Mouse (Mus musculus): Measurements from ENCODE around the gene Dok4. TPM values are rescaled to one million over a fixed set of nuclear protein-coding genes. Genes with fewer than 3 reads are reported as not detected.
"Not testable (repeated sequence)": the region's sequence is repeated elsewhere in the genome, so short reads cannot be mapped to it uniquely, and the experiment has no call there.

The Dok4 gene
- polyA plus RNA-seq, 1 experiment from 2014 or later, result 12.9 TPM

GRCm38 (mm10) chr8:94862487-94863220 is 13.5 kb downstream of the Dok4 start:
- no peak overlapping the region for H3K9ac ChIP-seq (ENCODE audit: low read length)
- no peak overlapping the region for H3K4me2 ChIP-seq
- H3K27ac ChIP-seq (ENCODE audit: low read depth, low read length), result no peak overlapping the region
- H3K4me1 ChIP-seq (ENCODE audit: control insufficient read depth, insufficient read depth, low read length), result peaks cover 6% of the 10 kb centered on the region
- DNase-seq (ENCODE audit: low spot score, missing footprints), result no peak
- 89% methylated on average over 12 of the region's 12 CpGs for WGBS
- no peak overlapping the region for H3K4me3 ChIP-seq (ENCODE audit: low read depth, low read length)
- no peaks in the 10 kb centered on the region for H3K27me3 ChIP-seq (ENCODE audit: control insufficient read depth, insufficient read depth, low read length)
- no peak for ATAC-seq (ENCODE audit: low FRiP score)
- H3K36me3 ChIP-seq (ENCODE audit: control insufficient read depth, insufficient read depth, low read length), result peaks cover 12% of the 10 kb centered on the region; the same call in 1 of the 2 replicates
- H3K9me3 ChIP-seq (ENCODE audit: control insufficient read depth, low read length), result no peaks in the 10 kb centered on the region

GRCm38 (mm10) chr8:94861352-94861910 is 14.7 kb downstream of the Dok4 start:
- no peak overlapping the region for H3K9ac ChIP-seq (ENCODE audit: low read length)
- H3K4me3 ChIP-seq (ENCODE audit: low read depth, low read length), result no peak overlapping the region
- H3K27me3 ChIP-seq (ENCODE audit: control insufficient read depth, insufficient read depth, low read length), result no peaks in the 10 kb centered on the region
- no peaks in the 10 kb centered on the region for H3K9me3 ChIP-seq (ENCODE audit: control insufficient read depth, low read length)
- H3K4me2 ChIP-seq, result no peak overlapping the region
- H3K36me3 ChIP-seq (ENCODE audit: control insufficient read depth, insufficient read depth, low read length), result peaks cover 12% of the 10 kb centered on the region; the same call in 1 of the 2 replicates
- 83% methylated on average over 8 of the region's 8 CpGs for WGBS
- H3K4me1 ChIP-seq (ENCODE audit: control insufficient read depth, insufficient read depth, low read length), result peaks cover 6% of the 10 kb centered on the region
- ATAC-seq (ENCODE audit: low FRiP score) (0 out of 2 replicates have a peak, but pooled peaks have one; percentile 34), DNase-seq (ENCODE audit: low spot score, missing footprints) (peak; percentile 94)
- no peak overlapping the region for H3K27ac ChIP-seq (ENCODE audit: low read depth, low read length)

- ATAC-seq (ENCODE audit: low FRiP score) (peak; percentile 82), DNase-seq (ENCODE audit: low spot score, missing footprints) (peak; percentile 100)
- Histone ChIP-seq H3K4me1 (ENCODE audit: control insufficient read depth, insufficient read depth, low read length) (peaks cover 6% of the 10 kb centered on the region), H3K36me3 (ENCODE audit: control insufficient read depth, insufficient read depth, low read length) (peaks cover 5% of the 10 kb centered on the region; the same call in 1 of the 2 replicates), H3K27me3 (ENCODE audit: control insufficient read depth, insufficient read depth, low read length) (no peaks in the 10 kb centered on the region), H3K9me3 (ENCODE audit: control insufficient read depth, low read length) (no peaks in the 10 kb centered on the region), H3K9ac (ENCODE audit: low read length) (peak within 1 kb of the TSS; percentile 94), H3K27ac (ENCODE audit: low read depth, low read length) (no peak within 1 kb of the TSS; the same call in 1 of the 2 replicates), H3K4me2 (peak within 1 kb of the TSS; percentile 85), H3K4me3 (ENCODE audit: low read depth, low read length) (peak within 1 kb of the TSS; percentile 98)
- WGBS, result 1% methylated on average over 65 of the region's 68 CpGs
These were observed 18.6 kb downstream of the Dok4 start, which contains the start of gene Polr2c for GRCm38 (mm10) chr8:94857346-94858173. Gene Polr2c, plus strand, starts transcription at chr8:94857450.

- Histone ChIP-seq H3K9me3 (ENCODE audit: control insufficient read depth, low read length) (no peaks in the 10 kb centered on the region), H3K4me3 (ENCODE audit: low read depth, low read length) (no peak overlapping the region), H3K9ac (ENCODE audit: low read length) (no peak overlapping the region), H3K4me1 (ENCODE audit: control insufficient read depth, insufficient read depth, low read length) (peaks cover 6% of the 10 kb centered on the region), H3K27ac (ENCODE audit: low read depth, low read length) (no peak overlapping the region), H3K36me3 (ENCODE audit: control insufficient read depth, insufficient read depth, low read length) (peaks cover 5% of the 10 kb centered on the region; the same call in 1 of the 2 replicates), H3K27me3 (ENCODE audit: control insufficient read depth, insufficient read depth, low read length) (no peaks in the 10 kb centered on the region), H3K4me2 (peak overlapping the region; percentile 12; the same call in 1 of the 2 replicates)
- 31% methylated on average over 5 of the region's 5 CpGs for WGBS
- DNase-seq (ENCODE audit: low spot score, missing footprints) (no peak), ATAC-seq (ENCODE audit: low FRiP score) (no peak)
These were observed 19.2 kb downstream of the Dok4 start for GRCm38 (mm10) chr8:94857011-94857345.

GRCm38 (mm10) chr8:94854761-94855160 is 21.4 kb downstream of the Dok4 start:
- H3K9me3 ChIP-seq (ENCODE audit: control insufficient read depth, low read length); H3K4me2 ChIP-seq; DNase-seq (ENCODE audit: low spot score, missing footprints); H3K27ac ChIP-seq (ENCODE audit: low read depth, low read length); H3K4me1 ChIP-seq (ENCODE audit: control insufficient read depth, insufficient read depth, low read length); H3K9ac ChIP-seq (ENCODE audit: low read length); H3K27me3 ChIP-seq (ENCODE audit: control insufficient read depth, insufficient read depth, low read length); H3K36me3 ChIP-seq (ENCODE audit: control insufficient read depth, insufficient read depth, low read length); ATAC-seq (ENCODE audit: low FRiP score); H3K4me3 ChIP-seq (ENCODE audit: low read depth, low read length): not testable (repeated sequence)
- WGBS, result 86% methylated on average over 11 of the region's 11 CpGs

- Histone ChIP-seq H3K27me3 (ENCODE audit: control insufficient read depth, insufficient read depth, low read length) (no peaks in the 10 kb centered on the region), H3K27ac (ENCODE audit: low read depth, low read length) (no peak overlapping the region), H3K9ac (ENCODE audit: low read length) (no peak overlapping the region), H3K4me1 (ENCODE audit: control insufficient read depth, insufficient read depth, low read length) (no peaks in the 10 kb centered on the region), H3K9me3 (ENCODE audit: control insufficient read depth, low read length) (no peaks in the 10 kb centered on the region), H3K4me2 (no peak overlapping the region), H3K36me3 (ENCODE audit: control insufficient read depth, insufficient read depth, low read length) (peaks cover 2% of the 10 kb centered on the region; the same call in 1 of the 2 replicates), H3K4me3 (ENCODE audit: low read depth, low read length) (no peak overlapping the region)
- ATAC-seq (ENCODE audit: low FRiP score) (no peak), DNase-seq (ENCODE audit: low spot score, missing footprints) (no peak)
- 92% methylated on average over 5 of the region's 5 CpGs for WGBS
These were observed 26.1 kb downstream of the Dok4 start for GRCm38 (mm10) chr8:94850049-94850448.

- Histone ChIP-seq H3K27ac (ENCODE audit: low read depth, low read length) (no peak overlapping the region), H3K36me3 (ENCODE audit: control insufficient read depth, insufficient read depth, low read length) (no peaks in the 10 kb centered on the region), H3K9me3 (ENCODE audit: control insufficient read depth, low read length) (no peaks in the 10 kb centered on the region), H3K4me3 (ENCODE audit: low read depth, low read length) (no peak overlapping the region), H3K4me1 (ENCODE audit: control insufficient read depth, insufficient read depth, low read length) (peaks cover 9% of the 10 kb centered on the region), H3K9ac (ENCODE audit: low read length) (no peak overlapping the region), H3K27me3 (ENCODE audit: control insufficient read depth, insufficient read depth, low read length) (no peaks in the 10 kb centered on the region), H3K4me2 (no peak overlapping the region)
- DNase-seq (ENCODE audit: low spot score, missing footprints) (no peak), ATAC-seq (ENCODE audit: low FRiP score) (no peak)
- 43% methylated on average over 2 of the region's 2 CpGs for WGBS
These were observed 34.9 kb downstream of the Dok4 start for GRCm38 (mm10) chr8:94841183-94841582.

- peak overlapping the region; percentile 25 for H3K27ac ChIP-seq (ENCODE audit: low read depth, low read length)
- ATAC-seq (ENCODE audit: low FRiP score) (peak; percentile 61), DNase-seq (ENCODE audit: low spot score, missing footprints) (no peak)
- peaks cover 9% of the 10 kb centered on the region for H3K4me1 ChIP-seq (ENCODE audit: control insufficient read depth, insufficient read depth, low read length)
- H3K27me3 ChIP-seq (ENCODE audit: control insufficient read depth, insufficient read depth, low read length), result no peaks in the 10 kb centered on the region
- peak overlapping the region; percentile 63 for H3K9ac ChIP-seq (ENCODE audit: low read length)
- WGBS, result under 1% methylated on average over 24 of the region's 24 CpGs
- H3K9me3 ChIP-seq (ENCODE audit: control insufficient read depth, low read length), result no peaks in the 10 kb centered on the region
- peak overlapping the region; percentile 54 for H3K4me2 ChIP-seq
- peak overlapping the region; percentile 92 for H3K4me3 ChIP-seq (ENCODE audit: low read depth, low read length)
- H3K36me3 ChIP-seq (ENCODE audit: control insufficient read depth, insufficient read depth, low read length), result no peaks in the 10 kb centered on the region
These were observed 37.5 kb downstream of the Dok4 start for GRCm38 (mm10) chr8:94838600-94838999.
